Mouse (Mus musculus) layer of hippocampus, adult 11-12 months (tissue): ENCODE data around the gene Olig1.

Source experiments
- DNase-seq: peaks from one replicate; pipeline ENCODE4 v3.0.0; 2022; ENCODE audit warnings: low spot score

Gene Olig1

DNA sequence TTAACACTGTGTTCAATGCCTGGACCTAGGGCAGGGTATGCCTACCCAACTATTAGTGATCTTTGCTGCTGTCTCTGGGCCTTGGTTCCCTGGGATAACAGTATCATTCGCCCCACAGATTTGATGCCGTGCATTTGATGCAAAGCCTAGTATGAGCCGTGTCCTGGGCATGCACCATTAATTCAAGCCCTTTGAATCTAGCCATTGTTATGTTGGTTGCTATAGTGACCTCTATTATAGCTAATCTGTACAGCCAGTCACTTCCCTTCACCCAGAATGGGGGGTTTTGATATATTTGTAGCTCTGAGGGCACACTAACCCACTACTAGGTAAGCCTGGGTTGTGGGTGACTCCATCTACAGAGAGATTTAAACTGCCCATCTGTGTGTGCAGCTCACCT is 40.3 kb downstream of the Olig1 start:
- DNase-seq = no peak

DNA sequence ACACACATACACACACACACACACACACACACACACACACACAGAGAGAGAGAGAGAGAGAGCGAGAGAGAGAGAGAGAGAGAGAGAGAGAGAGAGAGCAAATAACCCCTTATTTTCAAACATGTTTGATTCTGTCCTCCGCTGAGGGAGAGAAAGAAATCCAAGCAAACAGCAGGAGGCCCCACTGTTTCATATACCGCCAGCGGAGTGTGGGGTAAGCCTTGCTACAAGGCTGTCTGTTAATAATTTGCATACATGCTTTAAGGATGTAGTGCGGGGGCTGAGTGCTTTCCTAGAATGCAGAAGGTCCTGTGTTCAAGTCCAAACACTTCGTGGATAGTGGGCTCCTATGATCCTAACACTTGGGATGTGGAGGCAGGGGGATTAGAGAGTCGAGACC is 43.3 kb downstream of the Olig1 start:
- DNase-seq = no peak

DNA sequence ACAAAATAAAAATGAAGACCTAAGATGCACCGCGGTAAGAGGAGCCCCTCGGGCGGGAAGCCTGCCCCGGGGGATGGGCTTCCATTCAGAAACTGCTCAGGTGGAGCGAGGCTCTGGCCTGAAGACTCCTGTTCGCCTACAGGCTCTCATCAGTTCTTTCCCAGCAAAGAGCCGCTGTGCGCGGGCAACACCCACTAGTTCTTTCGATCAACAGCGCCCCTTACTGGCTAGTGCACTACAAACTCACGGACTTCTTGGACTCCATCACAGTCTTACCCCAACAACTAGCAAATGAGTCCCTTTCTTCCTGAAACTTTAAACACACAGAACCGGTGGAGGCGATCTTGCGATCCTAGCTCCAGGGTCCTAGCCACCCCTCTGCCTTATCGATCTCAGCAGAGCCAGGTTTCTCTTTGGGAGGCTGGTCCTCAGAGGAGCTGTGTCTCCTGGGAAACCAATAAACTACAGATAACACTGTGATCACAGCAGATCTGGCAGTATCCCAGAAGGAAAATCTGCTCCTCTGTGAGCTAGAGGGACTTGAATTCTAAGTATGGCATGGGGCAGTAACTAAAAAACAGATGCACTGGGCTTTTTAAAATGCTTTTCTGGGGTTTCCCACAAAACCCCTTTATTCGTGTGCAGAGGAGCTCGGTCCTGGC is 44.7 kb downstream of the Olig1 start:
- DNase-seq = peak; percentile 83

- no peak for DNase-seq
Observed at GRCm38 (mm10) chr16:91320191-91320590, 50.6 kb downstream of the Olig1 start.

DNA sequence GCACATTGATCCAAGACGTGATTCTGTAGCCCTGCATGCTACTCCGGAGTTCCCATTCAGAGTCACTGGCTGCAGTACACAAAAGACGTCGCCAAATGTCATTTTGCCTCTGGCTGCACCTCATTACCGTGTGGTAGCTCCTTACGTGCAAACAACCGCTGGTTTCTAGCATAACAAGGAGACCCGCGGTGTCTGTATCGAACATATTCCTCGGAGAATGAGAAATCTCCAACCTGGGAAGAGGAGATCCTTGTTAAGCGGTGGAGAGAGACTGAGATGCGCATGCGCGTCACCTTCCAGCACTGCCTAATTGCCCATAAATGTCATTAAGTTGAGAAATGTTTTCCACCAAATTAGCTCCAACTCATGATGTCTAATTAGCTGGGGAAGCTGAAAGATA is 51.0 kb downstream of the Olig1 start:
- no peak for DNase-seq
